ENCODE assay signal across 8 mouse cellular contexts in the genomic region with DNA sequence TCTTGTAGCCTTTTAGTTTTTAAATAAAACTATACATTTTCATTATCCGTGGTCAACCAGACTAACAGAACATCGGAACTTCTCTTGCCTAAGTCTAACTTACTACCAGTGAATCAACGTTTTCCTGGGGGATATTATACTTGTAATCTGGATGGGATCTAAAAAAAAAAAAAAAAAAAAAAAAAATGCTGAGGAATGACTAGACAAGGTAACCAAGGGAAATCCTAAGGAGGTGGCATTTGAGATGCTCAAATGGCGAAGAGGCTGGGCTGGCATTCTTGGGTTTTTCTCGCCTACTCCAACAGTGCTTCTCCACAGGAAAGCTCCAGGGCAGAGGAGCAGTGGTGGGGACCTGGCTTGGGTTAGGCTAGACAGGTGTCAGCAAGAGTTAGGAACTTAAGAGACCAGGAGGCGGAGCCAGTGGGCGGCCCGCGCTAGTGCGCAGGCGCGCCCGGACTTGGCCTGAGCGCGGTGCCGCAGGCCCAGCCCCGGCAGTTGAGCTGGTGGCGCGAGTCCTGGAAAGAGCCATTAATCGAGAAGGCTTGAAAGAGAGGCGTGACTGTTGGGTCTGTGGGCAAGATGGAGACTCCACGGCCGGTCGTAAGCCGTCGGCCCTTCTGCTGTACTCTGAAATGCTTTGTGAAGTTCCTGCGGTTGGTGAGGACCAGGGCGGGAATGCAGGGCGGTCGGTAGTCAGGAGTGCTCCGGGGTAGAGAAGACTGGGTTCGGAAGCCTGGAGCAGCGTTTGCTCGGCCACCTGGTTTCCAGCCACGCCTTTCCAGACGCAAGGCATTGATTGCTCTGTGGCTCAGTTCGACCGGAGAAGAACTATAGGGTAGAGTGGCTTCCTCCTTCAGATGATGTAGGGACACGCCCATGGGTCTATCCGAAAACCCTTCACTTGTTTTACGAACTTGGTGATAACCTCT. TPM values are rescaled to one million over a fixed set of nuclear protein-coding genes. Genes with fewer than 3 reads are reported as not detected.
DNase-seq lines count a peak whose midpoint lies in the region; ATAC-seq lines count a peak whose summit lies in the region.

Gene Cklf (plus strand): TSS at position 423 of the 929 bp plus-strand sequence.

- H3K4me2 ChIP-seq in embryonic facial prominence, embryonic 11.5 days (ENCODE audit: low read depth, low read length): peak within 1 kb of the TSS; percentile 68
- H3K4me2 ChIP-seq in limb, embryonic 13.5 days (replicated peaks): peak within 1 kb of the TSS; percentile 79
- peak within 1 kb of the TSS; percentile 75 for H3K4me2 ChIP-seq in midbrain, embryonic 16.5 days (ENCODE audit: low read length)

- peak within 1 kb of the TSS; percentile 77 for H3K27ac ChIP-seq in embryonic facial prominence, embryonic 11.5 days (replicated peaks; ENCODE audit: low read depth, low read length)
- peak within 1 kb of the TSS; percentile 93 for H3K27ac ChIP-seq in limb, embryonic 13.5 days
- peak within 1 kb of the TSS; percentile 74 for H3K27ac ChIP-seq in midbrain, embryonic 16.5 days (ENCODE audit: low read length)

- H3K4me3 ChIP-seq in embryonic facial prominence, embryonic 11.5 days (ENCODE audit: low read depth, low read length): peak within 1 kb of the TSS; percentile 61
- H3K4me3 ChIP-seq in limb, embryonic 13.5 days: peak within 1 kb of the TSS; percentile 70
- H3K4me3 ChIP-seq in midbrain, embryonic 16.5 days (ENCODE audit: low read depth, low read length): peak within 1 kb of the TSS; percentile 72

- WGBS in embryonic facial prominence, embryonic 11.5 days: 3% methylated on average over 41 of the region's 41 CpGs
- 4% methylated on average over 41 of the region's 41 CpGs for WGBS in limb, embryonic 13.5 days
- 3% methylated on average over 41 of the region's 41 CpGs for WGBS in midbrain, embryonic 16.5 days

- peak; percentile 81 for DNase-seq in layer of hippocampus, adult 11-12 months (ENCODE audit: low spot score)
- DNase-seq in layer of hippocampus, adult 9-10 months (ENCODE audit: low spot score): no peak
- peak; percentile 95 for DNase-seq in embryonic facial prominence, embryonic 11.5 days (ENCODE audit: low spot score)
- peak; percentile 98 for DNase-seq in heart, adult 11 months
- peak; percentile 92 for DNase-seq in kidney, adult 18-20 months
- peak; percentile 85 to 92 for DNase-seq in spleen, postnatal 10 days (ENCODE audit: low spot score in 2 of 2)

- no peaks in the 10 kb centered on the region; the same call in 1 of the 2 replicates for H3K4me1 ChIP-seq in embryonic facial prominence, embryonic 11.5 days (ENCODE audit: control insufficient read depth, insufficient read depth, low read length)
- peaks cover 23% of the 10 kb centered on the region for H3K4me1 ChIP-seq in limb, embryonic 13.5 days
- H3K4me1 ChIP-seq in midbrain, embryonic 16.5 days (ENCODE audit: control insufficient read depth, insufficient read depth, low read length): peaks cover 24% of the 10 kb centered on the region

- H3K27me3 ChIP-seq in embryonic facial prominence, embryonic 11.5 days (ENCODE audit: control insufficient read depth, insufficient read depth, low read length): no peaks in the 10 kb centered on the region
- H3K27me3 ChIP-seq in limb, embryonic 13.5 days: no peaks in the 10 kb centered on the region
- no peaks in the 10 kb centered on the region for H3K27me3 ChIP-seq in midbrain, embryonic 16.5 days (ENCODE audit: control insufficient read depth, insufficient read depth, low read depth, low read length)

- no peaks in the 10 kb centered on the region for H3K9me3 ChIP-seq in embryonic facial prominence, embryonic 11.5 days (replicated peaks; ENCODE audit: control insufficient read depth, low read length)
- no peaks in the 10 kb centered on the region for H3K9me3 ChIP-seq in limb, embryonic 13.5 days
- H3K9me3 ChIP-seq in midbrain, embryonic 16.5 days (replicated peaks; ENCODE audit: control insufficient read depth, low read length, poor library complexity, severe bottlenecking): no peaks in the 10 kb centered on the region

- ATAC-seq in embryonic facial prominence, embryonic 11.5 days (replicated peaks; ENCODE audit: insufficient number of reproducible peaks, low FRiP score, low TSS enrichment, low read depth): peak; percentile 90
- peak; percentile 85 for ATAC-seq in limb, embryonic 13.5 days (ENCODE audit: low FRiP score, low read depth)
- ATAC-seq in midbrain, embryonic 16.5 days: peak; percentile 85

- no peaks in the 10 kb centered on the region for H3K36me3 ChIP-seq in embryonic facial prominence, embryonic 11.5 days (replicated peaks; ENCODE audit: control insufficient read depth, insufficient read depth, low read depth, low read length)
- H3K36me3 ChIP-seq in limb, embryonic 13.5 days: peaks cover 3% of the 10 kb centered on the region; the same call in 1 of the 2 replicates
- H3K36me3 ChIP-seq in midbrain, embryonic 16.5 days (ENCODE audit: control insufficient read depth, insufficient read depth, low read length): no peaks in the 10 kb centered on the region

- peak within 1 kb of the TSS; percentile 76 for H3K9ac ChIP-seq in embryonic facial prominence, embryonic 11.5 days (replicated peaks; ENCODE audit: low read length)
- H3K9ac ChIP-seq in limb, embryonic 13.5 days: peak within 1 kb of the TSS; percentile 77
- peak within 1 kb of the TSS; percentile 79 for H3K9ac ChIP-seq in midbrain, embryonic 16.5 days (ENCODE audit: low read depth, low read length)

RNA-seq across cellular contexts. Expression of gene Cklf, which starts in this region (rescaled TPM):
- polyA plus RNA-seq in embryonic facial prominence, embryonic 11.5 days (2014; fragmentation: Nextera tagmentation; extraction: Ambion mirVana): 34.7 and 36.3 TPM in 2 replicates
- 49.0 and 54.0 TPM in 2 replicates for polyA plus RNA-seq in limb, embryonic 13.5 days (2015; fragmentation: Nextera tagmentation; extraction: Ambion mirVana)
- 34.7 and 37.1 TPM in 2 replicates for polyA plus RNA-seq in midbrain, embryonic 16.5 days (2015; fragmentation: Nextera tagmentation; extraction: Ambion mirVana)
